Mouse (Mus musculus) mammary gland, adult 2 months (tissue): ENCODE data around the gene Jup. TPM values are rescaled to one million over a fixed set of nuclear protein-coding genes. Genes with fewer than 3 reads are reported as not detected.

Experiments
- polyA plus RNA-seq: library from polyadenylated mRNA; depleted of rRNA; stranded (reverse); fragments of >200 nt; gene quantifications from 2 replicates; pipeline ENCODE4 v1.2.3, GENCODE M21; 2012; ENCODE audit warnings: low replicate concordance; rRNA removed

The Jup gene
- polyA plus RNA-seq, result 197 and 231 TPM in 2 replicates

GRCm38 (mm10) chr11:100397600-100398389, at the start of gene Jup:
Jup (minus strand) TSS chr11:100397763.

DNA sequence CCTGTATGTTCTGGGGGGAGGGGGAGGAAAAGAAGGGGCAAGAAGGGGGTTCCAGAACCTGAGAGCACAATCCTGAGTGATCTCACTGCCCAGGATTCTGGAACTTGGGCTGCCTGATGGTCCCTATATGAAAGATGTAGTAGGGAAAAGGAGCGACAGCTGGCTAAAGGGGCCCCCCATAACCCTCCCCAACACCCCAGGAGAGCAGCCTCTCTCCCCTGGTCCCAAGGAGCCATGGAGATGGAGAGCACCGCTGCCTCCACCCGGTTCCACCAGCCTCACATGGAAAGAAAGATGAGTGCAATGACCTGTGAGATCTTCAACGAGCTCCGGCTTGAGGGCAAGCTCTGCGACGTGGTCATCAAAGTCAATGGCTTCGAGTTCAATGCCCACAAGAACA, 44.2 kb upstream of the Jup start, which contains the start of the genes Nt5c3b and Klhl10:
Nt5c3b (minus strand) TSS at position 12 of the 400 bp plus-strand sequence.
Klhl10 (plus strand) TSS at position 121 of the 400 bp plus-strand sequence.

GRCm38 (mm10) chr11:100414914-100415822, 17.6 kb upstream of the Jup start, which contains the start of gene Fkbp10:
Fkbp10 (plus strand) TSS chr11:100415697.

GRCm38 (mm10) chr11:100414021-100414913, 16.7 kb upstream of the Jup start, which contains the start of gene P3h4:
P3h4 (minus strand) TSS chr11:100414836.

GRCm38 (mm10) chr11:100355972-100356818, 41.4 kb downstream of the Jup start, which contains the start of gene Hap1:
Hap1 (minus strand) TSS chr11:100356128.

GRCm38 (mm10) chr11:100333944-100334457, 63.6 kb downstream of the Jup start, which contains the start of gene Gast:
Gast (plus strand) TSS chr11:100334407.

DNA sequence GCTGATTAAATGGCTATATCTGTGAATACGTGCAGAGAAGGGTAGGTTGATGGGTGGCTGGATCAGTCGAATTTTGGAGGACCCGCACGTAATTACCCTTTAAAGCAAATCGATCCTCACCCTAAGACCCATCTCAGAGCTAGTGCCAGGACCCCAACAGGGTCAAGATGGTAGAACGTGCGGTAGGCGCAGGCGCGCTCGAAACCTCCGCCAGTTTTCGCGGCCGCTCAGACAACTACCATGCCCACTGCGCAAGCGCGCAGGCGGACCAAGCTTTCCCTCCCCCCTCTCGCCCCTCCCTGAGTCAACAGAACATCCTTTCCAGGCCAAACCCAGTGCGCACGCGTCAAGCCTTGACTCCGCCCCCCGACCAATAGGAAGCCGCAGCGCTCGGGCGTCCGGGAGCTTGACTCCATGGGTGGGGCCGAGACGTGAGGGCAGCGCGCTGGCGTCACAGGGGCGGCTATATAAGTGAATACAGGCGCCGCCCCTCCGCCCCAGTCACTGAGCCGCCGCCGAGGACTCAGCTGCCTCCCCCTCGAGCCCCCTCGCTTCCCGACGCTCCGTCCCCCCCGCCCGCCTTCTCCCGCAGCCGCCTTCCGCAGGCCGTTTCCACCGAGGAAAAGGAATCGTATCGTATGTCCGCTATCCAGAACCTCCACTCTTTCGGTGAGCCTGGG, 77.9 kb downstream of the Jup start, which contains the start of gene Eif1:
Eif1 (plus strand) TSS at position 394 of the 680 bp plus-strand sequence.

Other genes with a start within 250 kb of the Jup start
- 521 and 718 TPM in 2 replicates for gene Krt19, start 249.1 kb downstream of the Jup start, polyA plus RNA-seq
- not detected in 2 replicates for gene Krt9, start 204.5 kb downstream of the Jup start, polyA plus RNA-seq
- gene Krt14, start 190.2 kb downstream of the Jup start, polyA plus RNA-seq, result 52.1 and 78.7 TPM in 2 replicates
- not detected in 2 replicates for gene Krt16, start 148.9 kb downstream of the Jup start, polyA plus RNA-seq
- gene Krt17, start 136.7 kb downstream of the Jup start, polyA plus RNA-seq, result 34.7 and 41.4 TPM in 2 replicates
- 0.07 and 0.12 TPM in 2 replicates for gene Krt42, start 127.9 kb downstream of the Jup start, polyA plus RNA-seq
- gene Eif1, start 77.9 kb downstream of the Jup start, polyA plus RNA-seq, result 105 and 139 TPM in 2 replicates
- gene Gast, start 63.4 kb downstream of the Jup start, polyA plus RNA-seq, result not detected in 2 replicates
- 11.5 and 15.2 TPM in 2 replicates for gene Hap1, start 41.6 kb downstream of the Jup start, polyA plus RNA-seq
- gene P3h4, start 17.1 kb upstream of the Jup start, polyA plus RNA-seq, result 22.4 and 40.4 TPM in 2 replicates
- 45.8 and 58.9 TPM in 2 replicates for gene Fkbp10, start 17.9 kb upstream of the Jup start, polyA plus RNA-seq
- 30.1 and 47.6 TPM in 2 replicates for gene Nt5c3b, start 44.0 kb upstream of the Jup start, polyA plus RNA-seq
- 0.27 and 0.57 TPM in 2 replicates for gene Klhl10, start 44.2 kb upstream of the Jup start, polyA plus RNA-seq
- gene Klhl11, start 75.0 kb upstream of the Jup start, polyA plus RNA-seq, result 3.1 and 5.7 TPM in 2 replicates
- gene Acly, start 130.2 kb upstream of the Jup start, polyA plus RNA-seq, result 897 and 934 TPM in 2 replicates
- gene Ttc25, start 147.8 kb upstream of the Jup start, polyA plus RNA-seq, result 1.0 and 2.6 TPM in 2 replicates
- gene Cnp, start 177.1 kb upstream of the Jup start, polyA plus RNA-seq, result 42.6 and 64.4 TPM in 2 replicates
- 61.2 and 75.2 TPM in 2 replicates for gene Nkiras2, start 221.5 kb upstream of the Jup start, polyA plus RNA-seq
- 25.5 and 53.3 TPM in 2 replicates for gene Dnajc7, start 222.4 kb upstream of the Jup start, polyA plus RNA-seq